In genomic region chr5:64780778-64781177, GRCm38 (mm10) we compare ENCODE assay signal across 10 mouse cellular contexts. TPM values are rescaled to one million over a fixed set of nuclear protein-coding genes. Genes with fewer than 3 reads are reported as not detected.
DNase-seq lines count a peak whose midpoint lies in the region; ATAC-seq lines count a peak whose summit lies in the region.
"Had no signal": no experiment of that assay in that cellular context is flagged by ENCODE, and none has a peak within 500 bp of the region (broad histone marks: within the 10 kb centered on the region; RNA-seq: fewer than 3 reads in every experiment).

No protein-coding gene starts in this region.

- H3K9ac ChIP-seq in liver, embryonic 11.5 days (ENCODE audit: low read depth, low read length), result no peak overlapping the region
- H3K9ac ChIP-seq in midbrain, embryonic 15.5 days, result no peak overlapping the region
- H3K9ac ChIP-seq in forebrain, embryonic 14.5 days (ENCODE audit: low read length), result no peak overlapping the region
- H3K9ac ChIP-seq: neural tube, embryonic 13.5 days had no signal

- ATAC-seq in liver, embryonic 11.5 days (replicated peaks; ENCODE audit: low FRiP score), result no peak
- peak; percentile 90 for ATAC-seq in granulocyte monocyte progenitor cell, adult 5-6 weeks (replicated peaks; ENCODE audit: poor library complexity, severe bottlenecking)
- ATAC-seq in megakaryocyte progenitor cell, adult 5-6 weeks (replicated peaks; ENCODE audit: poor library complexity), result peak; percentile 78
- no peak for ATAC-seq in midbrain, embryonic 15.5 days (replicated peaks)
- no peak for ATAC-seq in forebrain, embryonic 14.5 days
- ATAC-seq: hindbrain, postnatal 0 days had no signal

- 41% methylated on average over 7 of the region's 7 CpGs for WGBS in liver, embryonic 11.5 days
- 73% methylated on average over 7 of the region's 7 CpGs for WGBS in midbrain, embryonic 15.5 days
- WGBS in forebrain, embryonic 14.5 days, result 82% methylated on average over 7 of the region's 7 CpGs

- peak; percentile 61 for DNase-seq in liver
- DNase-seq in liver, embryonic 11.5 days (ENCODE audit: low spot score), result no peak
- peak; percentile 66 for DNase-seq in thymus, postnatal 25 days
- no peak for DNase-seq in adrenal gland, postnatal 36 days
- DNase-seq in forebrain, embryonic 14.5 days (ENCODE audit: low spot score), result no peak

- H3K4me3 ChIP-seq in liver, embryonic 11.5 days (ENCODE audit: low read depth, low read length), result no peak overlapping the region
- no peak overlapping the region for H3K4me3 ChIP-seq in midbrain, embryonic 15.5 days
- H3K4me3 ChIP-seq in forebrain, embryonic 14.5 days (ENCODE audit: low read depth, low read length), result no peak overlapping the region
- H3K4me3 ChIP-seq: neural tube, embryonic 13.5 days had no signal

- H3K36me3 ChIP-seq in liver, embryonic 11.5 days (ENCODE audit: control insufficient read depth, insufficient read depth, low read length), result no peaks in the 10 kb centered on the region; the same call in 1 of the 2 replicates
- H3K36me3 ChIP-seq in midbrain, embryonic 15.5 days (replicated peaks), result no peaks in the 10 kb centered on the region
- H3K36me3 ChIP-seq in forebrain, embryonic 14.5 days (ENCODE audit: control insufficient read depth, insufficient read depth, low read length), result no peaks in the 10 kb centered on the region
- H3K36me3 ChIP-seq: neural tube, embryonic 13.5 days had no signal

- no peaks in the 10 kb centered on the region for H3K9me3 ChIP-seq in liver, embryonic 11.5 days (ENCODE audit: control insufficient read depth, low read length)
- no peaks in the 10 kb centered on the region for H3K9me3 ChIP-seq in midbrain, embryonic 15.5 days
- no peaks in the 10 kb centered on the region for H3K9me3 ChIP-seq in forebrain, embryonic 14.5 days (replicated peaks; ENCODE audit: control insufficient read depth, low read length)
- H3K9me3 ChIP-seq: neural tube, embryonic 13.5 days had no signal

- no peak overlapping the region; the same call in 1 of the 2 replicates for H3K4me2 ChIP-seq in liver, embryonic 11.5 days
- H3K4me2 ChIP-seq in midbrain, embryonic 15.5 days, result no peak overlapping the region
- H3K4me2 ChIP-seq in forebrain, embryonic 14.5 days (ENCODE audit: low read length), result no peak overlapping the region
- H3K4me2 ChIP-seq: neural tube, embryonic 13.5 days had no signal

- no peak overlapping the region for H3K27ac ChIP-seq in liver, embryonic 11.5 days (ENCODE audit: low read depth, low read length)
- H3K27ac ChIP-seq in midbrain, embryonic 15.5 days, result no peak overlapping the region
- no peak overlapping the region for H3K27ac ChIP-seq in forebrain, embryonic 14.5 days (ENCODE audit: low read depth, low read length)
- H3K27ac ChIP-seq: hindbrain, postnatal 0 days; neural tube, embryonic 13.5 days had no signal

- H3K27me3 ChIP-seq in liver, embryonic 11.5 days (replicated peaks; ENCODE audit: control insufficient read depth, insufficient read depth, low read length), result no peaks in the 10 kb centered on the region
- no peaks in the 10 kb centered on the region for H3K27me3 ChIP-seq in midbrain, embryonic 15.5 days (replicated peaks)
- no peaks in the 10 kb centered on the region for H3K27me3 ChIP-seq in forebrain, embryonic 14.5 days (replicated peaks; ENCODE audit: control insufficient read depth, insufficient read depth, low read length)
- H3K27me3 ChIP-seq: neural tube, embryonic 13.5 days had no signal

- peaks cover 7% of the 10 kb centered on the region for H3K4me1 ChIP-seq in liver, embryonic 11.5 days (replicated peaks; ENCODE audit: control insufficient read depth, insufficient read depth, low read length)
- no peaks in the 10 kb centered on the region for H3K4me1 ChIP-seq in midbrain, embryonic 15.5 days
- H3K4me1 ChIP-seq in forebrain, embryonic 14.5 days (ENCODE audit: control insufficient read depth, insufficient read depth, low read length), result no peaks in the 10 kb centered on the region
- H3K4me1 ChIP-seq: neural tube, embryonic 13.5 days had no signal

RNA-seq across cellular contexts. Expression of gene Klf3, which starts 22.4 kb away (rescaled TPM):
- 66.9 and 68.7 TPM in 2 replicates for polyA plus RNA-seq in liver, embryonic 11.5 days (2014; fragmentation: Nextera tagmentation; extraction: Ambion mirVana)
- total RNA-seq in granulocyte monocyte progenitor cell, adult 5-6 weeks (2014; fragmentation: Nextera tagmentation), result 23.6 and 28.1 TPM in 2 replicates
- 6.9 and 8.9 TPM in 2 replicates for total RNA-seq in granulocyte monocyte progenitor cell, adult 5-6 weeks (2017)
- 30.7 and 42.7 TPM in 2 replicates for total RNA-seq in megakaryocyte progenitor cell, adult 5-6 weeks (2015)
- 9.4 and 12.5 TPM in 2 replicates for total RNA-seq in megakaryocyte progenitor cell, adult 5-6 weeks (2017)
- polyA plus RNA-seq in midbrain, embryonic 15.5 days (2015; fragmentation: Nextera tagmentation; extraction: Ambion mirVana), result 24.6 and 27.7 TPM in 2 replicates
- 10 to 100 TPM; 56.1 to 68.3 TPM for total RNA-seq in adrenal gland, postnatal 36 days (2021)
- polyA plus RNA-seq in forebrain, embryonic 14.5 days (2014; fragmentation: Nextera tagmentation; extraction: Ambion mirVana), result 19.3 and 24.3 TPM in 2 replicates

Comparison
In these comparisons a context has a peak if more than half of its experiments do, and no peak if none do; other contexts are left out.
1. DNase-seq: peak in liver (single experiment) and thymus, postnatal 25 days (single experiment); none in liver, embryonic 11.5 days (single experiment), adrenal gland, postnatal 36 days (0 of 2) and forebrain, embryonic 14.5 days (single experiment).
2. ATAC-seq: peak in granulocyte monocyte progenitor cell, adult 5-6 weeks (single experiment) and megakaryocyte progenitor cell, adult 5-6 weeks (single experiment); none in liver, embryonic 11.5 days (single experiment), midbrain, embryonic 15.5 days (single experiment) and forebrain, embryonic 14.5 days (single experiment).